Mouse (Mus musculus) brain, embryonic 14.5 days (tissue): ENCODE results near the gene Stub1. TPM values are rescaled to one million over a fixed set of nuclear protein-coding genes. Genes with fewer than 3 reads are reported as not detected.

Source experiments
- DNase-seq: peaks from one replicate; pipeline ENCODE4 v3.0.0-alpha.2; 2011; ENCODE audit warnings: low read depth
- CTCF ChIP-seq: fragments of 200-500 bp; IDR thresholded peaks from 2 replicates; pipeline ENCODE4 v1.5.1; 2012; ENCODE audit warnings: inconsistent platforms, mild to moderate bottlenecking, moderate library complexity, borderline replicate concordance; ENCODE audit not compliant: insufficient read depth, insufficient read length; ENCODE audit errors: extremely low read depth
- POLR2A ChIP-seq: fragments of 200-500 bp; IDR thresholded peaks from 2 replicates; pipeline ENCODE4 v1.6.1; 2012; ENCODE audit warnings: mild to moderate bottlenecking, inconsistent platforms, borderline replicate concordance; ENCODE audit not compliant: poor library complexity, insufficient read depth, insufficient read length, severe bottlenecking; ENCODE audit errors: extremely low read depth
- polyA plus RNA-seq: library from polyadenylated mRNA; depleted of rRNA; stranded (reverse); fragments of >200 nt; gene quantifications from 2 replicates; pipeline ENCODE4 v1.2.3, GENCODE M21; 2012

Stub1 gene
- polyA plus RNA-seq, 1 experiment, result 252 TPM

- TF ChIP-seq CTCF, result no peak
- TF ChIP-seq POLR2A, result no peak
- DNase-seq, result no peak
These were observed 1.5 kb upstream of the Stub1 start for GRCm38 (mm10) chr17:25834595-25835222.

- DNase-seq, result no peak
- no peak for TF ChIP-seq CTCF
- no peak for TF ChIP-seq POLR2A
These were observed 874 bp upstream of the Stub1 start for GRCm38 (mm10) chr17:25833961-25834594.

- TF ChIP-seq CTCF (no peak), POLR2A (peak; percentile 82)
These were observed 541 bp downstream of the Stub1 start for GRCm38 (mm10) chr17:25832436-25833290.

GRCm38 (mm10) chr17:25831451-25832281, 1.5 kb downstream of the Stub1 start:
- no peak for DNase-seq
- TF ChIP-seq POLR2A (no peak), CTCF (no peak)

More at GRCm38 (mm10) chr17:25832436-25833290, 541 bp downstream of the Stub1 start:
- DNase-seq, result peak; percentile 99

- no peak for TF ChIP-seq CTCF
- no peak for TF ChIP-seq POLR2A
- DNase-seq, result no peak
These were observed 2.3 kb downstream of the Stub1 start for GRCm38 (mm10) chr17:25830806-25831431.

GRCm38 (mm10) chr17:25830200-25830753, 2.9 kb downstream of the Stub1 start:
- TF ChIP-seq POLR2A (no peak), CTCF (no peak)

GRCm38 (mm10) chr17:25829558-25830017, 3.6 kb downstream of the Stub1 start:
- DNase-seq, result no peak
- TF ChIP-seq CTCF, result no peak
- no peak for TF ChIP-seq POLR2A

More at GRCm38 (mm10) chr17:25830200-25830753, 2.9 kb downstream of the Stub1 start:
- DNase-seq, result no peak

- DNase-seq, result peak; percentile 96
- TF ChIP-seq POLR2A (peak; percentile 54; the same call in 1 of the 2 replicates), CTCF (peak; percentile 65; the same call in 1 of the 2 replicates)
These were observed 4.3 kb downstream of the Stub1 start, which contains the start of gene Jmjd8 for GRCm38 (mm10) chr17:25828712-25829557. TSS of gene Jmjd8 (plus strand) at chr17:25828867.

- TF ChIP-seq POLR2A, result no peak
- TF ChIP-seq CTCF, result no peak
- no peak for DNase-seq
These were observed 5.0 kb downstream of the Stub1 start for GRCm38 (mm10) chr17:25828223-25828594.

GRCm38 (mm10) chr17:25827546-25828222, 5.5 kb downstream of the Stub1 start:
- no peak for TF ChIP-seq CTCF
- no peak for TF ChIP-seq POLR2A

More at GRCm38 (mm10) chr17:25827546-25828222, 5.5 kb downstream of the Stub1 start:
- DNase-seq, result no peak
